Mouse (Mus musculus) kidney, postnatal 25 days (tissue): ENCODE measurements at regions not wholly inside any gene's neighbourhood (a gene's known extent, or its start where the extent isn't known, plus 50 kb on each side); places are given as distances from the start of the nearest gene placed in this dataset.

Experiments used
- DNase-seq, 2 experiments: peaks; one replicate each; pipeline ENCODE4 v3.0.0; 2021; ENCODE audit warnings: mixed read lengths in 2 of 2

DNA sequence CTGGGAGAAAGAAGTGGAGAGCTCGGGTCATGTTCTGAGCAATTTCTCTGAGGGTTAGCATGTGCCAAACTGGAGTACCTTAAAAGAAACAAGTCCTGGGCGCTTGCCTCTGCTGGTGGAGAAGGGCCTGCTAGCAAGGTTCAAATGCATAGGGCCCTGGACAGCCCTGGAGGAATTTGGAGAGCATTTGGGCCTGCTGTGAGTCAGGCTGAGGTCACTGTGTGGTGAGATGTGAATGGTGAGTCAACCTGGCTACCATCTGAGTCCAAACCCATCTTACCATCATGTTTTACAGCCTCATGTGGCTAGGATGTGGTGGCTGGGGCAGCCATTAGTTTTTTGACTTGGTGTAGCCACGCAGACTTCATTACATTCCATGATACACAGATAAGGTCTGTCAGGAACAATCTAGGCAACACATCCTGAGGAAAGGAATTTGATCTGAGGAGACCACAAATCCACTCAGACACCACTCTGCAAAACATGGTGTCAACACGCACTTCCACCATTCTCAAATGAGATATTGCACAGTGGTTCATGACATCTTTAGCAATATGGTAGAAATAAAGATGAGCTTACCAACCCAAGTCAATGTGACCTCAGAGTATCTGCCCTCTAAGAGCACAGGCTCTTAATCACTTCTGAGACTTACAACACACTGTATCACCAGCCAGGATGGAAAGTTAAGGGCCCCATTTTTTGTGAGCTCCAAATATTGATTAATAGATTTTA is 83.1 kb downstream of the Thbs2 start:
- no peak for DNase-seq

DNA sequence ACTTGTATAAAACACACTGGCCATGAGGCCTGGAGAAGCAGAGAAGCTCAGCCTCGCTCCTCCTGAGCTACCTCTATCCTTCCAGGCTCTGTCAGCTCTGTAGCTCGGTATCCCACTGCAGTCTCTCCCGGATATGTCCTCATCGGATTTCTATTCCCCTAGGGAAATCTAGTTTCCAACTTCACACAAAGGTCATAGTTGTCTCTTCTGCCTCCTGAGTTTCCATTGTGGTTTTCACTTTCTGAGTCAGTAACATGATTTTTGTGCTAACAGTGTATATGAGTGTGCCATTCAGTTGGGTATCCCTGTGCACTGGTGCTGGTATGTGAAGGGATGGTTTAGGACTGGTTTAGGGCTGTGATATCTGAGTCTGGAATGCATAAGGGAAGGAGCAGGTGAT is 85.2 kb downstream of the Thbs2 start:
- no peak for DNase-seq

DNA sequence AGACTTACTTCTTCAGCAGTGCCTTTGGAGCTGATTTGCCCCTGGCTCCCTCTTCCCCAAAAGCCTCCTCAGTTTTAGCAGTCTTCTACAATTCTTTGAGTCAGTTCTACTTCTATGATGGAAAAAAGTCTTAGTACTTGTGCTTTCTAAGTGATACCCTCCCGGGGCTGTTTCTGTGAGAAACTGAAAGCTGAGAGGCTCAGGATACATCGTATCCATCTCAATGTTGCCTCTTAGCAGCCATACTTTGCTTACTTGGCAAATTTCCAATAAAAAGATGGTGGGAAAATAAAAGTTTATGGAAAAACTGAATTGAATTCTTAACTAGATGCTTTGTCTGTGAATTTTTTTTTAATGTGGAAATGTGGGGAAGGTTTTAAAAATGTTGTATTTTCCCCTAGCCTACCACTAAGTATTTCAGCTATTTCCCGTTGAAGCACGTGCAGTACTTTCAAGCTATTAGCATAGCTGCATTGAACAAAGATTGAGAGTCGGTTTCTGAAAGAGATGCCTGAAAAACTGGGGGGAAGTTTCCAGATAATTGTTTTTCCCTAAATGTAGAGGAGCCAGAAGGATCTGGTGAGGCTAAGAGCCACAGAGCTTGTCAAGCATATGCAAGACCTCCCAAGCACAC is 87.6 kb downstream of the Thbs2 start:
- no peak for DNase-seq

DNA sequence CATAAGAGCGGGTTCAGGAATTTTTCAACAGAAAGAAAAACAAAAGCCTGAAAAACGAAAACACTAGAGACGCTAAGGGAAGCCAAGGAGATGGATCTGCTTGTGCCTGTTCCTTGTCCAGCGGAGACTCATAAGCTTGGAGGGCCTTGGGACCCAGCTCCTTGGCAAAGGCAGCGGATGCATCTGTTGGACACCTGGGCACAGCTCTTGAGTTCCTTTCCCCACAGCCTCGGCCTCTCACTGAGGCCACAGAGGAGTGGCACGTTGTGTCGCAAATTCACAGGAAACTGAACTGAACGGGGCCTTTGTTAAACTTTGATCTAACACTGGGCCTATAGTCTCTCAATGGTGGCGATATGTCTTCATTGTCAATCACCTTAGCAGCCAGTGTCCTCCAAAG is 94.4 kb downstream of the Thbs2 start:
- no peak for DNase-seq

DNA sequence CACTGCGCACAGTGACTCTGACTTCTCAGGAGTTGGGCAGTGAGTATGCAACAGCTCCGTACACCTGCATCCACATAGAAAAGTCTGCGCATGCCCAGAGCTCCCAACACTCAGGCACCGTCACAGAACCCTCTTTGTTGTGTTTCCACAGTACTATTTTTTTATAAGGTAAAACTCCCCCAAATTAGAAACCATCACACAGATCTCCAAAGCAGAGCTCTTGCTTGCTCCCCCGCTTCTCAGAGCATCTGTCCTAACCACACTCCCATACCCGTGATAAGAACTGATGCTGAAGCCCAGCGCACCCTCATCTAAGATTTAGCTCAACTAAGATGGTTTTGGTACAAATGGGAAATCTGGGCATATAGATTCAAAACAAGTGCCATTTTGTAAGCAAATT is 97.6 kb downstream of the Thbs2 start:
- DNase-seq: no peak

DNA sequence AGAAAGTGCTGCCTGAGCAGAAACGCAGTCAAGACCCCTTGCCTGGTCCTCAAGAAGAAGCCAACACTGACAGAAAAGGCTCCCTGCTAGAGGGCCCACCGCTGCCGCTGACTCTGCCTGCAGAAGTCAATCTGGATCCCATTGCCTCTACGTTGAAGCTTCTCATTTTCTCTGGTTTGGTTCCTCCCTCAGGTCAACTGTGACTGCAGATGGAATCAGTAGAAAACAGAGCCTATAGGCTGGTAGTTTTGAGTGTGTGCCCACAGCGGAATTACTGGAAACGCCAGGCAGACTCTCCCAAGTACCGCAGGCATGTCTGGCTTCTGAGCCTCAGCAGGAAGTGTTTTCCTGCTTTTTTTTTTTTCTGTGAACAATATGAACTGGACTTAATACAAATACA is 98.5 kb downstream of the Thbs2 start:
- DNase-seq: no peak

DNA sequence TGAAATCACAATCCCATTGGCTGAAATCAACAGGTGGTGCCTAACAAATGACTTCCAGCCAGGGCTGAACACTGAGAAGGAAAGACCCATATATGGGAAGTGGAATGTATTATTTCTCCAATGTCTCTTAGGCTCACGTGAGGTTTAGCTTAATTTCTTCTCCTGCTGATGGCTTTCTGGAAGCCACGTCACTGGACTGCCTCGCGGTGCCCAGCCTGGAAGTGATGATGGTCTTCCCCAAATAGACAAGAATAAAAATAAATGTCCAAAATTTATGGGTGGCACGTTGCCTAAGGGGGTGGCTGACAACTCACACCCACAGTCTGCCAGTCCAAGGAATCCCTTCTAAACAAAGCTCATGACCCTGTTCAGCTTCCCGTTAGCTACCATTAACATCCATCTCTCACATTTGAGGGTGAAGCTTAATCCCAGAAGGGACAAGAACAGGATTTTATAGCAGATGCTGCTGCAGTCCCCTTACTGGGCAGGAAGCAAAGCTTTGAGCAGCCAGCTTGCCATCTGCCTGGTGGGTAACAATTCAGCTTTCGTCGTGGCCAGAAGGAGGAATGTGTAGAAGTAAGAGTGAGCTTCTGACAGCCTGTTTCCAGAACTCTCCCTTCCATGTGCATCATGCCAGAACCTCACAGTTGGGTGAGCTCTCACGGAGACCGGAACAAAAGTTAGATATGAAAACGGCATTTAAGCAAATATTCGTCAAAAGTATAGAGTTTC is 105.8 kb downstream of the Thbs2 start:
- no peak for DNase-seq

DNA sequence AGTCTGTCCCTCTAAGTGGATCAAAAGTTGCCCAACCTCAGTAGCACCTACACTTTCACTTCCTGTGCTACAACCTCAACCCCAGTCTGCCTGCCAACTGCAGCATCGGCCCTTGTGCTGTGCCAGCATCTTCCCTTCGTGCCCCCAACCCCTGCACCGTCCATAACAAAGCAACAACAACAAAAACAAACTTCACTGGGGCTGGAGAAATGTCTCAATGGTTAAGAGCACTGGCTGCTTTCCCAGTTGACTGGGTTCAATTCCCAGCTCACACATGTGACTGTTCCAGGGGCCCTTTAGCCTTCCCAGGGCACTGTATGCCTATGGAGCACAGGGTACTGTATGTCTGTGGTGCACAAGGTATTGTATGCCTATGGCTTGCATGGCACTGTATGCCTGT is 114.4 kb downstream of the Thbs2 start:
- DNase-seq: no peak

DNA sequence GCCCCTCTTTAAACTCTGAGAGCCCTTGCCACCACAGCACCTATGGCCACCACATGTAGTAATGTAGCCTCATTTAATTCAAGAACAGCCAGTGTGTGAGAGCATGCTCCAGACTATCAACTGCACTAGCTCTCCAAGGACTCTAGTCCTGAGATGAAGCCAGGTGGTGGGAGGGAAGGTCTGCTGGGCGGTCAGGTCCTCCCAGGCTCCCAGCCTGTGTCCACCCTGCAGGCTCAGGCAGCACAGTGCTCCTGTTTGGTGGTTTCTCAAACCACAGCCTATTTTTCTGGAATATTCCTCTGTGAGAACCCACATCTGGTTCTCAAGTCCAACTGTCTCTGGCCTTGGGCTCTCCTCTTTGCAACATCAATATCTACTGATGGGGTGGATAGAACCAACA is 115.3 kb downstream of the Thbs2 start:
- DNase-seq: no peak

DNA sequence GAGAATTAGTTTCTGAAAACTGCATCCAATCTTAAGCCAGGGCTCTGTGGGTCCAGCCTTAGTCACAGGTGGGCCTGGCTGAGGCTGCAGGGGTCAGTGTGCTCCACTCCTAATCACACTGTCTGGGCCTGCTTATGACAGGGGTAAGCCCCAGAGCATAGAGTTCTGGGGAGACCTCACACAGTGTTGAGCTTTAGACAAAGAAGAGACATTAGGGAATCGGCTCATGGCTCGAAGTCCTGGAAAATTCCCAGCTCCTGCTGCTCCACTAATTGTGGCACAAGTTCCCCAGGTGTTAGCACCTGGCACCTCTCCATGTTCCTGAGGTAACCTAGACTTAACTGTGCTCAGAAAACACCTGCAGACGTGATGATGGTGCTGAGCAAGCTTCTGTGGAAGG is 115.8 kb downstream of the Thbs2 start:
- no peak for DNase-seq

DNA sequence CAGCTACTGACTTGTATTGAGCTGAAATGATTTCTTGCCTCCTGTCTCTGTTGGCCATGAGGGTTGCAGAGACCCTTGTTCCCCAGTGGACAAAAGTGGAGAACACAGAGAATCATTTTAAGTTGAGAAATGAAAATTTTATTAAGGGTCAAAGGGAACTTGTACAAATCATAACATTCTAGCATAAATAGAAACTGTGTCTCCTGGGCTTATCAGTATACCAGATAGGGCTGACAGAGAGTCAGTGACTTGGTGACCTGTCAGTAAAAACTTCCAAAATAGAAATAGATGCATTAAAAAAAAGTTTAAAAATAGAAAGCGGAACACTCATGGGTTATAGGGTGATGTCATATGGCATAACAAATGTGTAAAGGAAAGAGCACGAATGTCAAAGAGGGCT is 117.9 kb downstream of the Thbs2 start:
- DNase-seq: no peak

DNA sequence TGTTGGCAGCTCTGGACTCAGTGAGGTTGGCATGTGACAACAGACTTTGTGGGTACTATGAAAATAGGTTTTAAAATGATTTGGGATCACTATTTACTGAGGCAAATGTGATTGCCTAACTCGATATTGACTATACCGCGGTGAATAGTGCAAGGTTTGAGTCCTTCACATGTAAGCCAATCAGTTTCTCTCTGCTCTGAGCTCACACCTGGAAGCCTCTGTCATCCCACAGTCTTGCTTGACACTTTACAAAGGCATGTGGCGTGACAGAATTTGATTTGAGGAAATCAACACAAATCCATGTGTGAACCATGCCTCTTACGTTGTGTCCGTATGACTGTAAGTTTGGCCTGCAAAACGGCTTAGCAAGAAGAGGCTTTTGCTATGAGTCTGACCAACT is 122.9 kb downstream of the Thbs2 start:
- no peak for DNase-seq

DNA sequence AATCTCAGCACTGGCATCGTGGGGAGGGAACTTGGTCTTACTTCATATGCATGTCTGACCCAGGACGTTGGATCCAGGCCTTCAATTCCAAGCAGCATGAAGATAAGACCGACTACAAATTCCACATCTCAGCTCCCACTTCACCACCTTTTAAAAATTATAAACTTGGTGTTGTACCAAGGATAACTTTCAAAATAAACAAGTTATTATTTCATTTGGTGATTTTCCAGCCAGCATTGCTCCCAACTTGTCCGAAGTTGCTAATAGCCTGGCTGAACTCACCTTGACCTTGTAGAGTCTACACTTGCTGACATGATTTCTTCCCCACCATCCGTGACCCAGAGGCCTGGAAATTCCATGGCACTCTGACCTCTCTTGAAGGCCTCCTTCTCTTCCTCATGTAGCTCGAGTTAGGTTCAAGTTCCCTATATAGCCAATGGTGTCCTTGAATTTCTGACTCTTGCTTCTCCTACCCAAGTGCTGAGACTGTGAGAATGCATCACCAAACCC is 123.7 kb downstream of the Thbs2 start:
- DNase-seq: peak in 1 of 2 experiments; percentile 29

DNA sequence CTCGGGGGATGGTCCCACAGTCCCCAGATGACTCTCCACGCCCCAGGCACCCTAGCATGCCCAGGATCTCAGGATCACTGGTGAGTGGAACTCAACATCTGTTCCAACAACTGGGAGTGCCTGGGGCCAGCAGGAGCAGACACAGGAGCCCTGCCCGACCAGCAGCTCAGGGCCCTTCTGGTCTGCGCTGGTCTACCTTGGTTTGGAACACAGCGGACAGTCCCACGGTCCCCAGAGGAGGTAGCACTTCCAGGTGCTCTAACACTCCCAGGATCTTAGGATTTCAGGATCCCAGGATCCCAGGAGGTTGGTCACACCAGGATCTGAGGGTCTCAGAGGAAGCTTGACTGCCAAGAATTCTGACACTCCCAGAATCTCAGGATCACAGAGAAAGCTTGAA is 131.8 kb downstream of the Thbs2 start:
- DNase-seq: no peak

DNA sequence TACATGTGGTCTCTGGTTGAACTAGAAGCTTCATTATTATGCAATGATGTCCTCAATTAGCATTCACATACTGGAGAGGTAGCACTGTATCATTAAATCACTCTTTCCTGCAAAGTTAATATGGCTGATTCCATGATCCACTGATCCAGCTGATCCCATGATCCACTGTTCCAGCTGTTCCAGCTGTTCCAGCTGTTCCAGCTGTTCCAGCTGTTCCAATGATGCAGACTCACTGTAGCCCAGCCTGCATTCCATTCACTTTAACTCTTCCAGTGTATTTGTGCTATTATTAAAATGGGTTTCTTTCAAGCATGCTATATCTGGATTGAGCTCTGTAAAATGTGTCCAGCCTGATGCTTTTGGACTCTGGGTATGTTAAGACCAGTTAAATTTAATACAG is 136.8 kb downstream of the Thbs2 start:
- no peak for DNase-seq

DNA sequence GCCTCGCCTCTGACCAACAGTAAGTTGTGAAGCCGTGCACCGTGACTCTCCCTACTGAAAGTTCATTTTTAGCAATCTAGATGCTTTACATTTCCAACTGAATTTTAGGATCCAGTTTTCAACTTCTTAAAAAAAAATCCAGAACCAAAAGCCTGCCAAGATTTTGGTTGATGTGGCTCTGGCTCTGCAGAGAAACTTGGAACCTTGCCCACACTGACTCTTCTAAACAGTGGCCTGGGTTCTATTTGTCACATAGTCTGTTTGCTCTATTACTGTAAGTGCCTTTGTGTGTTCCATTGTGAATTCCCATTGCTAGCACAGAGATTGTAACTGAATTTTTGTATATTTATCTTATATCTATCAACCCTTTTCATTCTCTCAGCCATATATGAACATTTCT is 140.8 kb downstream of the Thbs2 start:
- DNase-seq: no peak

DNA sequence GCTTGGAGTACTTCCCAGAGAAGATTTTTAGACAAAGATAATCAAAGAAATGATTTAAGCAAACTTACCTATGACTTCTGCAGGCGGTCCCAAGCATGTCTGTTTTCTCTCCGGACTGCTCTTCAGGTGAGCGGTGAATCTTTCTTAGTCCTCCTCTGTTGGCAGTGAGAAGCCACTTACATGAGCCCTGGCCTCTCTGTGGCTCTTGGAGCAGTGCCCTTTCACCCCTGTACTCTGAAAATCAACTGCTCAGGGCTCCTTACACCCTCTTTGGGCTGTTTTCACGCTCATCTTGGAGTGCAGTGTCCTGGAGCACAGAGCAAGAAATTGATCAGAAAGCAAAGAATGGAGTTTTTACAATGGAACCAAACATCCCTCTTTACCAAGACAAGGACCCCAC is 142.0 kb downstream of the Thbs2 start:
- DNase-seq: no peak

DNA sequence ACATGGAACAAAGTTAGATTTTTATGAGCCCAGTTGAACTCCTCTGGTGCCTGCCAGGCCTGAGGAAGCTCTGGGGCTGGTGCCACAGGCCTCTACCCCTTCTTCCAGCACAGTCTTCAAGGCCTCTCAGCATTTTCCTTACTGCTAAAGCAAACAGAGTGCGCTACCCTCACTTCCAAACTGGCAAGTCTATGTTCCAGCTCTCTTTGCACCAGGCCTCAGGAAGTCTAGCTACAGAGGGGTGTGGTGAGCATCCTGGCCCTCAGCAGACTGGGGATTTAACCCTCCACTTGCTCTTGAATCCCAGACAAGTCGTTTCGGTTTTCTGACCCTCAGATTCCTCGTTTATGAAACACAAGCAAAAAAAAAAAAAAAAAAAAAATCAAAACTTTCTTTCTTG is 142.4 kb downstream of the Thbs2 start:
- no peak for DNase-seq

DNA sequence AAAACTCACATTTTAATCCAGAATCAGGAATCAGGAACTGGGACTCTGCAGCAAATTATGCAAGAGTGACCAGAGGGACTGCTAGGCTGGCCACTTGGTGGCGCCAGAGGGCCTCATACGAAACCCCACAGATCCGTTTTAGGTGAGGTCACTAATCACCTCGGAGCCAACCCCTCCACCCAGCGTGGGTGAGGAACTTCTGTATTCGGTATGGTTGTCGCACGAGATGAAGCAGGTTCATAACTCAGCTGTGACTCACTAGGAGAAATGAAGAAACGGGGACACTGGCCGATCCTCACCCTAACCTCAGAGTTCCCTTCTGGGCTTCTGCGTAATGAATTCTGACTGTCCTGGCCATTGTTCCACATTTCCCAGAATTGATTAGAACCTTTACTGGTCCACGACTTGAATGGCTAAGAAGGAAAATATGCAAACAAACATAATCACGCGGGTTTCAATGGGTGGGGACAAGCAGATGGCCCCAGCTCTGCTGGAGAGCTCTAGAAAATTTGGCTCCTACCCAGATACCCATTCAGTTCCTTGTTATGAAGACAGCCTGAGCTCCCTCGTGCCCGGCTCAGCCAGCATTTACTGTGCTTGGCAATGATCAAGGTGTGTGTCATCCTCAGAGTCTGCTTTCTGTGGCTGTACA is 148.1 kb downstream of the Thbs2 start:
- peak; percentile 65 to 69 for DNase-seq

DNA sequence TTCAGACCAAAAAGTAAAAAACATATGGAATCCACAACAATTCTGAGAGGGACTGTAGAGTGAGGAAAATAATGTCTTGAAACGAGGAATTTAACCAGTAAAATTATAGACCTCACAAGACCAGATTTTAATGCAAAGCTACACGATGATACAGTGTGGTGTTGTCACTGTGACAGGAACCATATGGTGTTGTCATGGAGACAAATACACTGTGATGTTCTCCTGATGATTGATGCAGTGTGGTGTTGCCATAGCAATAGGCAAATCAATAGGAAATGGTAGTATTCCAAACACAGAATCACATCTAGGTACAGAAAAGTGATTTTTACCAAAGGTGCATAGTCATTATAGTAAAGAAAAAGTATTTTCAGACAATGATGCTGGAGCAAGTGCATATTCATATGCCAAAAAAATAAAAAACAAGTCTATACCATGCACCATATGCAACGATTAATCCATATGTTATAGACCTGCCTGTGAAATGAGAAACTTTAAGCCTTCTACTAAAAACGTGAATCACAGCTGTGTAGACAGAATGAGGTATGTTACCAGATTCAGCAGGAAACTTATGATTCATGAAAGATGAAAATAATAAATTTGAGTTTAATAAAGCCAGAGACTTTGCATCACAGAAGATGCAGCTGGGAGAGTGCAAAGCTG is 149.6 kb downstream of the Thbs2 start:
- no peak for DNase-seq

DNA sequence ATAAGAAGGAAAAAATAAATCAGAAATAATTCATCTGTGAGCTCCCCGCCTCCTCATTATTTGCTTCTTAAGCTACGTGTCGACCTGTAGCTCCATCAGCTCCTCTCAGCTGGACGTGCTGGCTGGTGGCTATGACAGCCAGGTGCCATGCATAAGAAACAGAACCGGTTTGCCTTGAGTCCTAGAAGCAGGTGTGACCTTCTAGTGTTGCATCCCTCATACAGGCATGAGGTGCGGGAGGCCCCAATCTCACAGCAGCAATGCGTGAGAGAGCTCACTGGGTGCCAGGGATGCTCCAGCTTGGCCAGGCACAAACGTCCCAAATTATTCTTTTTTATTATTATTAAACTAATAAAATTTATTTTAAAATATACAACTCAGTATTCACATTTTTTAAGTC is 153.0 kb downstream of the Thbs2 start:
- no peak for DNase-seq

DNA sequence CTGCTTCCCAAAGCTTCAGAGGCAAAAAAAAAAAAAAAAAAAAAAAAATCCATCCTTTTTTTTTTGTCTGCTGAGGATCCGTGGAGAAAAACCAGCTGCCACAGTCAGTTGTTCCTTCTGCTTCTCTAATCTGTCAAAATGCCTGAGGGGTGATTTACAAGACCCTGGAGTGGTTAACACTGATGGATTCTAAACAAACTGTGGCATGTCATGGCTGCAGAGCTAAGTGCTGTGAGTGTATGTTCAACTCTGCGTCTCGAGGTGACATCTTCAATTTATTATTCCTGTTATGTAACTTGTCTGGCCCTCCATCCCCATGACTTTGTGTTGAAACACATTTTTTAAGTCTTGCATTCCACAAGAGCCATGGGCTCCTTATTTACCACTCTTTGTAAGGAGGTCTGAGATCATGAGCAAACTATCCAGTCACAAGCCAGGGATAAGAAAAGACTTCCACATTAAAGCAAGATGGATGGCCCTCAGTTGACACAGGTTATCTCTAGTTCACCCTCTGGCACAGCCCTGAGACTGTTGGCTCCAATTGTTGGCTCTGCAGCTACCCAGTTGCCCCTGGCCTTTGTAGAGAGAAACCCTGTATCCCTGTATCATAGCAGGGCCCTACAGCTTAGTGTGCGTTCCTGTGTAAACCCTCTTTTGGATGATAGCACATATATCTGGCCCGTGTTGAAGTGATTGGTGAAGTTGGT is 153.6 kb downstream of the Thbs2 start:
- peak in 1 of 2 experiments; percentile 13 for DNase-seq
